Mouse (Mus musculus) heart, postnatal 25 days (tissue): ENCODE data around the gene Stambp. TPM values are rescaled to one million over a fixed set of nuclear protein-coding genes. Genes with fewer than 3 reads are reported as not detected.
A peak's percentile ranks its signal among the peaks of the same experiment; 100 is the strongest.

ENCODE experiments used
- DNase-seq: peaks from one replicate; pipeline ENCODE4 v3.0.0; 2022; ENCODE audit warnings: low spot score
- intact Hi-C: fragments of 180-260 bp; cut with DNase I; formaldehyde crosslinking; loops from one replicate; pipeline ENCODE4 v1.15.1; 2025
- total RNA-seq, 2 experiments: library from RNA; stranded (reverse); gene quantifications; 2 replicates each; pipeline ENCODE4 v1.2.3; 2021

Stambp gene
- total RNA-seq, 2 experiments from 2014 or later, result 10.0 to 12.6 TPM

DNA sequence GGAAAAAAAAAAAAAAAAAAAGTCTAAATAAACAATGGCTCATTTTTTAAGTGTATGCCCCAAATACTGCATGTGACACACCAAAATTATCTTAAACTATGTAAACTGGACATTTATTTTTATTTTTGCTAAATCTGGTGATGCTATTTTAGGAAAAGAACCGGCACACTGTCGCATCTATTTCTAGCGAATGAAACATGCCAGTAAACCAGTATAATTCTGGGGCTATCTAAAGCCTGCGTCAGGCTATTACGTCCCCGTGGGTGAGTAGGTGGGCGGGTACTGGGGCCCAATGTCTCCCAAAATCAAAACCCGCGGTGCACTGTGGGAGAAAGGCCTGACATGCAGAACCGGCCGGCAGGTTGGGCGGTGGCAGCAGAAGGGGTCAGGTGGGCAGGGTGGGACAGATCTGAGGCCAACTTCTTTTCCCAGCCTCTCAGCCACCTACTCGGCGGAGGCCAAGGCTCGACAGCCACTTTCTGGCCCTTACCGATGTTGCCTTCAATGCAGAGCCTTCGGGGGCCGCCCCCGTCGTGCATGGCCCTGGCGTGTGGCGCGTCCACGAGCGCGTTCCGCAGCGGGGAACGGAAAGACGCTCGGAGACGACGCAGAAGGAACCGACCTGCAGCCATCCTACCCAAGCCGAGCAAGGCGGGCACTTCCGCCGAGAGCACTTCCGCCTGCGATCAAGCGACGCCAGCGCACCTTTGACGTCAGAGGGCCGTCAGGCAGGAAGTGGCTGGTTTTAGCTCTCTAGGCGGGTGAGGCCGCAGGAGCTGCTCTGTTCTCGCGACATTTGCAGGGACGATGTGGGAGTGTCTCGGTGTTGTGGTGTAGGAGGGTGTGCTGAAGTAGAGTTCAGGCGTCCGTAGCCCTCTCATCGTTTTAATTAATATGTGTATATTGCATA lies 66.0 kb downstream of the Stambp start, which contains the start of gene Dguok:
Gene Dguok (minus strand): TSS at position 712 of the 910 bp plus-strand sequence.
- intact Hi-C loops, result loop anchor here (5.0 kb wide), 1 partner anchor 49 kb away; the partner anchor contains the start of gene Tet3
- DNase-seq, result peak; percentile 96

DNA sequence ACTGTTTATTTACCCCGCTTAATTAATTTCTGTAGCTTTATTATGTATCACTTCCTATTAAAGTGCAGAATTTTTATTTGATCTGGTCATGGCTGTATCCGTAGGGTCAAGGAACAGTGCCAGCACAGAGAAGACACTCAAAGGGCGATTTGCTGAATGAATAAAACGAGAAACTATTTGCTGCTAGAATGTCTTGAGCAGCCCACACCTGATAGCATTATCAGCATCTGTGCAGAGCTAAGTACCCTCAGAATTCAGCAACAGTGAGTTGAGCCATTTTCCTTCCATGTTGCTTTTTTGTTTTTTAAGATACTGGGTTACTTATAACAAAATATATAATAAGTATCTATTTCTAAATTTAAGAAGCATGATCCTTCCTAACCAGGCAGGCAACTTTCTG lies 67.0 kb downstream of the Stambp start:
- intact Hi-C loops, result loop anchor here (5.0 kb wide), 1 partner anchor 48 kb away; the partner anchor contains the start of gene Tet3
- no peak for DNase-seq

DNA sequence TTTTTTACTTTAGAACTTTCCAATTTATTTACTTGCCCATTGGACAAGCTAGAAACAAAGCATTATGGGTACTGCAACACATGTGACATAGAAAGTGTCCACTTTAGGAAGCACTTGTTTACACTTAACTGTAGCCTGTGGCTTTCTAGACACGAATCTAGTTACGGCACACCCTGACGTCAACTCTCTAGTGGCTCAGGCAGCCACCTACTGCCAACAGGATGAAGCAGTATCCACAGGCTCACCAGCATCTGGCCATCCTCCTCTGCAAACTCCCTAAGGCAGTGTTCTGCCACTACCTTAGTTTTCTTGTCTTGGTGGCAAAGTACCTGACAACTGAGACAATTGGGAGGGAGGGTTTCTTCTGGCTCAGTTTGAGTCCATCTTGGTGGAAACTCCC lies 69.2 kb downstream of the Stambp start:
- DNase-seq, result no peak
- intact Hi-C loops, result no loop called here

DNA sequence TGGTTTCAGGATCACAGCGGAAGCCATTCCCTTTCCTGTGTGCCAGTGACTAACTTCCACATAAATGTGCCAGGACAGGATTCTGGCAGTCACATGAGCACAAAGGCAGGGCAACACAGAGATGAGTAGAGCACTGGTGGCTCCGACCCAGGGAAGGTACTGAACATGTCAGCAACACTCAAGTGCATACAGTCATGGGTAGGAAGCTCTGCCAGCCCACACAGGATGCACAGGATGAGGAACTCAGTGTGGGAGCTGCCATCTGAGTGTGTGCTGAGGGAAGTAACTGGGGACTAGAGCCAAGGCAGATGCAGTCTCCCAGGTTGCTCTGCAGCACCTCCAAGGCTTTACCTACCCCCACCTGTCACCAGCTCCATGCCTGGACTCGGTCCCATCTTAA lies 69.9 kb downstream of the Stambp start:
- intact Hi-C loops, result no loop called here
- no peak for DNase-seq

DNA sequence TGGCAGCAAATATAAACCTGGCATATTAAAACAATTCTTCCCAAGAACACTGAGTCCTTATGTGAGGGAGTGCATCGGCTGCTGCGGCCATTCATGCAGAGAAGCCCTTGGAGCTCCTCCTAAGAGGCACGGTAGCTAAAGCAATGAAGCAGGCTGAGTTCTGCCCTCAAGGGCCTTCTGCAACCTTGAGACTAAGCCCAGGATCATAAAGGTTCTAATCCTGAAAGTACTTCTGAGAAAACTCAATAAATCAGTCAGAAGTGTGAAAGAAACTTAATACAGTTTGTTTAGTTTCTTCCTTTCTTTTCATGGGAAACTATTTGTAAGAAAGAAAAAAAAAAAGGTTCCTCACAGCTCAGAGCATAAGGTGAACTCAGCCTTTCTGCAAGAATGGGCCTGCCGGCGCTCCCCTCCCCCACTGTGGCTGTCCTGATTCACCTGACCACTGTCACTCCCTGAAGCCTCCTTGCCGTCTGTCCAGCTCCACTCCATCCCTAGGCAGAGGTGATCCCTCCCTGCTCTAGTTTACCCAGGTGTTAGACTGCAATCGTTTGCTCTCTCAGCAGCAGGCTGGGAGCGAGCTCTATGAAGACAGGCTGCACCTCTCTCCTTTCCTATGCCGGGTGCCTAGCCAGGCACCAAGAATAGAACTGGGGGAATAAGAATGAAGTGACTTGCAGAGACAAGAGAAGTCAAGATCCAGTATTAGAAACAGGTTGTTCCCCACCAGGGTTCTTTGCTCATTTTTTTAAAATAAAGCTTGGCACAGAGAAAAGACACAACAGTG lies 70.8 kb downstream of the Stambp start:
- intact Hi-C loops, result no loop called here
- DNase-seq, result no peak

DNA sequence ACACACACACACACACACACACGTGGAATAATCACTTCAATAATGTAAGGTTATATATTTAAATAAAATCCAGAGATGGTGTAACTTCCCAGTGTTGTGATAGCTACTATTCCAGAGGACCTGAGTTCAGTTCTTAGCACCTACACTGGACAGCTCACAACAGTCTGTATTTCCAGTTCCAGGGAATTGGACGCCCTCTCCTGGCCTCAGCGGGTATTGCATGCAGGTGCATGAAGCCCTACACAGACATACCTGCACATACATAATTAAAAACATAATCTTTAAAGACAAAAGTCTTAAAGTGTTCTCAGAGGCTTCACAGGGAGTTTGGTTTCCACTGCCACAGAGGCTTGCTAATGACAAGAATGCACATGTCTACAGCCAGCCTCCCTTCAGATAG lies 72.1 kb downstream of the Stambp start:
- no peak for DNase-seq
- intact Hi-C loops, result no loop called here

DNA sequence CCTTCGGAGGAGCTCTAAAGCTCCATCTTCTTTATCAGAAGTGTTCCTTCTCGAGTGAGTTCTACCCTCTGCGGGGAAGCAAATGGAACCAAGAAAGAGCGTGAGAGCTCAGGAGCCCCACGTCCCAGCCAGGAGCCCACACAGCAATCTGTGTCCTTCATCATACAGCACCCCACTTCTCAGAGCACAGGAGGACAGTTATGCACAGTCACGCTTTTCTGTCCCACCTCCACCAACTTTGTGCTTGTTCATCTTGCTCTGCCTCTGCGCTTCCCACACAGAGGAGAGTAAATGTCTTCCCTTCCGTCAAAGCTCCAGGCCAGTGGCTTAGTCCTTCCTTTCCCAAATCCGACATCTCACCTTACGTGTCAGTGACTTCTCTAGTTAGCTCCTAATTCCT lies 73.5 kb downstream of the Stambp start:
- intact Hi-C loops, result no loop called here

DNA sequence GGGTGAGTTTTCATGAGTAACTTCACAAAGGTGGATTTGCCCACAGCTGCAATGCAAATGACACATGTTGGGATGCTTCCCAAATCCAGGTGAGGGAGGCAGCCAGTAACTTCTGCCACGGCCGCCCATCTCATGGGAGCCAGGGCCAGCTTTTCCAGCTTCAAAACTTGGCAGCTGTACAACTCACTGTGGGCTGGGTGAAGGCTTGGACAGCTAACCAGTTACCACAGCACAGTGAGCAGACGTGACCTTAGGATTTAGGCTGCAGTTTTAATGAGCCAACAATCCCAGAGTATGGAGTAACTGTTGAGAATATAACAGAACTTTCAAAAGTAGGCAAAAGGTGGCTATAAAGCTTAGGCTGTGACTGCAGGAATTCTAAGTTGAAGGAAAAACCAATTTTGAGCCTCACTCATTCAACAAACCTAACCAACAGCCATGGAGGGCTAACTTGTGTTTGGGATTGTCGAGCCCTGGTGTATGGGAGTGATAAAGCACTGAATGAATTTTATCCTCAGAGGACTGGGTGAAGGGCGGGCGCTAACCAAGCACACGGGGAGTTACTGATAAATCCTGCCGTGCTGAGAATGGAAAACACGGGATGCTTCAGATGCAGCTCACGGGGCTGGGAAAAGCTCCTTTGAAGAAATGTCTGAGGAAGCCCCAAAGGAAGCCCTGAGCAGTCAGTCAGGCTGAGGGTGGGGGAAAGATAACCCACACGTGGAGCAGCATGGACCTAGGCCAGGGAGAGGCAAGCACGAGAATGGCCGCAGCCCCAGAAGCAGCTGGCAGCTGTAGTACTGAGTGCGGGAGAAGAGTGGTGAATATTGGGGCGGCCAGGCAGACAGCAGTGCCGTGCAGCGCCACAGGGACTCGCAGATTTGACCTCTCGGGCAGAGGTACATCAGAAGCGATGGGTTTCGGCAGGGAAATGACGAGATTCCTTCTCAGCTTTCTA lies 75.5 kb downstream of the Stambp start:
- intact Hi-C loops, result no loop called here
- no peak for DNase-seq

More for the DNA sequence above, 73.5 kb downstream of the Stambp start:
- DNase-seq, result no peak

DNA sequence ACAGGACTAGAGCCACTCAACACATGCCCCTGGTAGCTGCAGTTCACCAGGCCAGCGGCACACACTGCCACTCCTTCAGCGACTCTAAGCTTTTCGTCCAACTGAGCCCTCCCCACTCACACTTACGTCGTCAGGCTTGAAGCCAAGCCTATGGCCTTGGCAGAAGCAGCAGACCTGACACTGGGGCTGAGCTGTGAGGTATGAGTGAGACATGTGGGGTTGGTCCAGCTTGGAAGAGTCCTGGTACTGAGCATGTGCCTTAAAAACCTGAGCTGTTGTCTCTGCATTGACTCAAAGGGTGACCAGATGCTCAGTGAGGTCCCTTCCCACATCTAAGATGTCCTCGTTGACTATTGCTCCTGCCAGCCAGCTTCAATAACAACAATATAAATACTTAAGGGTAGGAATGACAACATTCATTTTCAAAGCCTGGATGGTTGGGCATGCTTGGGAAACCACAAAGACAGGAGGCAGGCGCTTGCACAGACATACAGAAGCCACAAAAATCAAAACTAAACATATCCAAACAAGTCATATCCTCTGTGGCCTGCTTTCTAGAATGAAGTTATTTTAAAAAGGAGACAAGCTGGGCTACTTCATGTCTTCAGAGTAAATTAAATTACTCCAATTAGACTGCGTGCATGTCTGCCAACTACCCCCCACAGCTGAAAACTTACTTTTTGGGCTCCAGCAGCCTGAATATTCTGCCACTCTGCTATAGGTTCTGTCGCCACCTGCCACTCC lies 76.3 kb downstream of the Stambp start:
- DNase-seq, result no peak
- intact Hi-C loops, result no loop called here

Other genes with a start within 250 kb of the Stambp start
- 1 to 10 TPM; 2.4 to 2.6 TPM for gene Mthfd2, start 246.8 kb downstream of the Stambp start, total RNA-seq
- 10 to 100 TPM; 24.9 to 25.0 TPM for gene Mob1a, start 246.7 kb downstream of the Stambp start, total RNA-seq
- 100 to 1,000 TPM; 371 to 393 TPM for gene Bola3, start 223.6 kb downstream of the Stambp start, total RNA-seq
- 10 to 100 TPM; 32.6 to 40.8 TPM for gene Tet3, start 113.6 kb downstream of the Stambp start, total RNA-seq
- 10 to 100 TPM; 32.8 to 35.2 TPM for gene Dguok, start 65.8 kb downstream of the Stambp start, total RNA-seq
- 1 to 10 TPM; 1.6 to 2.2 TPM for gene Actg2, start 36.5 kb downstream of the Stambp start, total RNA-seq
- not detected for gene Clec4f, start 83.5 kb upstream of the Stambp start, total RNA-seq
- gene Cd207, start 105.1 kb upstream of the Stambp start, total RNA-seq, result 1 to 10 TPM; 1.0 to 1.5 TPM
- gene Vax2, start 138.5 kb upstream of the Stambp start, total RNA-seq, result not detected
- gene Atp6v1b1, start 170.3 kb upstream of the Stambp start, total RNA-seq, result not detected
- not detected for gene Ankrd53, start 189.9 kb upstream of the Stambp start, total RNA-seq
- 10 to 100 TPM; 85.4 to 99.8 TPM for gene Tex261, start 203.1 kb upstream of the Stambp start, total RNA-seq
- gene Nagk, start 222.3 kb upstream of the Stambp start, total RNA-seq, result 10 to 100 TPM; 16.7 to 18.0 TPM